Mouse (Mus musculus) myocyte (in vitro differentiated cells): ENCODE measurements around the gene Tnfsf13.

Experiments
- POLR2A ChIP-seq: IDR thresholded peaks from one replicate; pipeline ENCODE4 v1.6.1; 2011; ENCODE audit warnings: low read depth, mild to moderate bottlenecking, control low read depth, moderate library complexity; ENCODE audit not compliant: insufficient read length
- TCF12 ChIP-seq: IDR thresholded peaks from one replicate; pipeline ENCODE4 v1.6.1; 2011; ENCODE audit warnings: mild to moderate bottlenecking, control low read depth; ENCODE audit not compliant: poor library complexity, insufficient read depth, severe bottlenecking

DNA sequence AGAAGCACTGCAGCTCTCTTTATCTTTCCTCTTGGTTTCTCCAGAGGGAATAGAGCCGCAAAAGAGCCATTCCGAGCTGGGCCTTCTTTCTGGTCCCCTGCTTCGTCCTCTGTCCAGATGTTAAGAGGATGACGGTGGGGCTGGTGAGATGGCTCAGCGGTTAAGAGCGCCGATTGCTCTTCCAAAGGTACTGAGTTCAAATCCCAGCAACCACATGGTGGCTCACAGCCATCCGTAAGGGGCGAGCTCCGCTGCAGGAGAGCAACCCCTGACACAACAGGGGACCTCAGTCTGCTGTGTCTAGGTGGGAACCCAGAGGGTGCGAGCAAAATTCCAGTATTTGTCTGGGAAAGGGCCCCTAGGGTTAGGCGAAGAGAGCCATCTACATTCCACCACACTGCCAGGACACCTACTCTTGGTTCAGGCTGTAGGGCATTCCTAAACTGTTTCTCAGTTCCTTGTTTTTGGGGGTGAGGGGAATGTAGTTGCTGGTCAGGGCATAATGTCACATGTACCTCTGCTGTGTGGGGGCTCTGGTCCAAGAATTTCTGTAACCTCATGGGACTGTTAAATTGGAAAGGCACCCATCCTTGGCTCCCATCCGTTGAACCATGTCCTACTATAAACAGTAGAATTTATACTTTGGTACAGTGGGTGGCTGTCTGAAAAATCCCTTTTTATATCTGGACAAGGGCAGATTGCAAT, 22.5 kb downstream of the Tnfsf13 start:
- TF ChIP-seq TCF12 (no peak), POLR2A (no peak)
